Mouse (Mus musculus): ENCODE results near the gene Gm49394.

Gm49394 gene

GRCm38 (mm10) chr7:142669751-142670625 is at the start of gene Gm49394:
Gm49394 (minus strand) TSS chr7:142669942.
- no peak for DNase-seq

GRCm38 (mm10) chr7:142714783-142715498 is 45.2 kb upstream of the Gm49394 start:
- peak; percentile 35 for DNase-seq

GRCm38 (mm10) chr7:142706873-142707272 is 37.1 kb upstream of the Gm49394 start:
- no peak for DNase-seq

GRCm38 (mm10) chr7:142699334-142699860 is 29.7 kb upstream of the Gm49394 start:
- peak; percentile 6 for DNase-seq

- peak; percentile 61 for DNase-seq
These were observed 8.9 kb upstream of the Gm49394 start for GRCm38 (mm10) chr7:142678611-142679010.

- DNase-seq, result peak; percentile 58
These were observed 5.9 kb upstream of the Gm49394 start for GRCm38 (mm10) chr7:142675644-142676043.

- DNase-seq, result no peak
These were observed 5.4 kb upstream of the Gm49394 start for GRCm38 (mm10) chr7:142675141-142675540.

- peak; percentile 49 for DNase-seq
These were observed 2.4 kb upstream of the Gm49394 start for GRCm38 (mm10) chr7:142672120-142672519.

GRCm38 (mm10) chr7:142671067-142671466 is 1.3 kb upstream of the Gm49394 start:
- no peak for DNase-seq

- DNase-seq, result no peak
These were observed 1.4 kb downstream of the Gm49394 start for GRCm38 (mm10) chr7:142668328-142668727.

- no peak for DNase-seq
These were observed 2.2 kb downstream of the Gm49394 start for GRCm38 (mm10) chr7:142667521-142667920.

- DNase-seq, result peak; percentile 36
These were observed 3.1 kb downstream of the Gm49394 start, which contains the start of gene Igf2 for GRCm38 (mm10) chr7:142666659-142667058. Igf2 (minus strand) TSS chr7:142666816.

- DNase-seq, result no peak
These were observed 3.6 kb downstream of the Gm49394 start for GRCm38 (mm10) chr7:142666109-142666508.

- DNase-seq, result no peak
These were observed 4.4 kb downstream of the Gm49394 start for GRCm38 (mm10) chr7:142665364-142665763.

GRCm38 (mm10) chr7:142664465-142665029 is 5.2 kb downstream of the Gm49394 start:
- DNase-seq, result no peak

- no peak for DNase-seq
These were observed 5.8 kb downstream of the Gm49394 start for GRCm38 (mm10) chr7:142663931-142664421.

- DNase-seq, result no peak
These were observed 6.6 kb downstream of the Gm49394 start for GRCm38 (mm10) chr7:142663151-142663550.

- no peak for DNase-seq
These were observed 7.9 kb downstream of the Gm49394 start for GRCm38 (mm10) chr7:142661811-142662210.

- DNase-seq, result no peak
These were observed 8.7 kb downstream of the Gm49394 start for GRCm38 (mm10) chr7:142661046-142661445.

GRCm38 (mm10) chr7:142660651-142660945 is 9.1 kb downstream of the Gm49394 start:
- no peak for DNase-seq

GRCm38 (mm10) chr7:142659767-142660650 is 9.7 kb downstream of the Gm49394 start:
- no peak for DNase-seq

GRCm38 (mm10) chr7:142659181-142659681 is 10.5 kb downstream of the Gm49394 start:
- no peak for DNase-seq
